Mouse (Mus musculus) kidney, postnatal 0 days (tissue): ENCODE results near the gene Mycbp2. TPM values are rescaled to one million over a fixed set of nuclear protein-coding genes. Genes with fewer than 3 reads are reported as not detected.

Experiments used
- ATAC-seq: fragments of 200-750 bp; cut with Nextera tagmentation; replicated peaks from 2 replicates; pipeline ENCODE4 v1.8.0; 2017; ENCODE audit warnings: low read depth, moderate number of reproducible peaks, moderate TSS enrichment, moderate library complexity; ENCODE audit not compliant: low FRiP score
- DNase-seq: peaks from one replicate; pipeline ENCODE4 v3.0.0-alpha.2; 2016; ENCODE audit warnings: low spot score
- H3K27ac ChIP-seq: fragments of 300-500 bp; sonication (generic); 2 replicates; pipeline ENCODE4 v1.5.1; 2014; ENCODE audit warnings: mild to moderate bottlenecking
- H3K27me3 ChIP-seq: fragments of 300-500 bp; sonication (generic); 2 replicates; pipeline ENCODE4 v1.6.1; 2014; ENCODE audit warnings: low read length, mixed read lengths; ENCODE audit not compliant: insufficient read depth
- H3K36me3 ChIP-seq: fragments of 300-500 bp; sonication (generic); 2 replicates; pipeline ENCODE4 v1.6.1; 2014; ENCODE audit warnings: low read length, mixed read lengths; ENCODE audit not compliant: insufficient read depth
- H3K4me1 ChIP-seq: fragments of 300-500 bp; sonication (generic); replicated peaks from 2 replicates; pipeline ENCODE4 v1.6.1; 2014; ENCODE audit warnings: antibody characterized with exemption, low read length, mixed read lengths; ENCODE audit not compliant: insufficient read depth
- H3K4me2 ChIP-seq: fragments of 300-500 bp; sonication (generic); 2 replicates; pipeline ENCODE4 v1.6.1; 2014; ENCODE audit warnings: mild to moderate bottlenecking, low read length, moderate library complexity, mixed read lengths
- H3K4me3 ChIP-seq: fragments of 300-500 bp; sonication (generic); replicated peaks from 2 replicates; pipeline ENCODE4 v1.5.1; 2014; ENCODE audit warnings: low read depth, low read length
- H3K9ac ChIP-seq: fragments of 300-500 bp; sonication (generic); 2 replicates; pipeline ENCODE4 v1.6.1; 2014; ENCODE audit warnings: low read depth, low read length
- H3K9me3 ChIP-seq: fragments of 300-500 bp; sonication (generic); replicated peaks from 2 replicates; pipeline ENCODE4 v1.6.1; 2016; ENCODE audit warnings: low read length, inconsistent platforms, mixed read lengths
- CTCF ChIP-seq: IDR thresholded peaks from 2 replicates; pipeline ENCODE4 v1.5.1; 2016; ENCODE audit warnings: antibody characterized with exemption, low read depth, mild to moderate bottlenecking, moderate library complexity
- WGBS: fragments of 180-500 bp; shearing (Covaris S2); extraction: QIAGEN DNeasy Blood & Tissue Kit; methylation state at CpG from one replicate; pipeline ENCODE4 v1.1.7; 2014; 5-methylcytosine and 5-hydroxymethylcytosine counted together
- polyA plus RNA-seq: library from polyadenylated mRNA; unstranded; fragments of >200 nt; fragmentation: Nextera tagmentation; extraction: Ambion mirVana; gene quantifications from 2 replicates; pipeline ENCODE4 v1.2.1, GENCODE M21; 2015

Mycbp2 gene
- polyA plus RNA-seq, 1 experiment from 2014 or later, result 19.2 TPM

- Histone ChIP-seq H3K4me3 (no peak overlapping the region), H3K36me3 (peaks cover 42% of the 10 kb centered on the region), H3K4me1 (no peaks in the 10 kb centered on the region), H3K4me2 (no peak overlapping the region), H3K9ac (no peak overlapping the region), H3K27ac (no peak overlapping the region), H3K9me3 (no peaks in the 10 kb centered on the region), H3K27me3 (no peaks in the 10 kb centered on the region)
- 67% methylated on average over 1 of the region's 1 CpGs for WGBS
- ATAC-seq (no peak), DNase-seq (no peak)
- no peak for TF ChIP-seq CTCF
These were observed 260.6 kb downstream of the Mycbp2 start for GRCm38 (mm10) chr14:103085840-103086533.

- Histone ChIP-seq H3K4me2 (no peak overlapping the region), H3K4me3 (no peak overlapping the region), H3K27ac (no peak overlapping the region), H3K4me1 (no peaks in the 10 kb centered on the region), H3K9ac (no peak overlapping the region), H3K27me3 (no peaks in the 10 kb centered on the region), H3K9me3 (no peaks in the 10 kb centered on the region), H3K36me3 (peaks cover 26% of the 10 kb centered on the region)
- ATAC-seq (no peak), DNase-seq (no peak)
- TF ChIP-seq CTCF, result no peak
- WGBS, result 89% methylated on average over 9 of the region's 9 CpGs
These were observed 267.2 kb downstream of the Mycbp2 start for GRCm38 (mm10) chr14:103079209-103079977.

DNA sequence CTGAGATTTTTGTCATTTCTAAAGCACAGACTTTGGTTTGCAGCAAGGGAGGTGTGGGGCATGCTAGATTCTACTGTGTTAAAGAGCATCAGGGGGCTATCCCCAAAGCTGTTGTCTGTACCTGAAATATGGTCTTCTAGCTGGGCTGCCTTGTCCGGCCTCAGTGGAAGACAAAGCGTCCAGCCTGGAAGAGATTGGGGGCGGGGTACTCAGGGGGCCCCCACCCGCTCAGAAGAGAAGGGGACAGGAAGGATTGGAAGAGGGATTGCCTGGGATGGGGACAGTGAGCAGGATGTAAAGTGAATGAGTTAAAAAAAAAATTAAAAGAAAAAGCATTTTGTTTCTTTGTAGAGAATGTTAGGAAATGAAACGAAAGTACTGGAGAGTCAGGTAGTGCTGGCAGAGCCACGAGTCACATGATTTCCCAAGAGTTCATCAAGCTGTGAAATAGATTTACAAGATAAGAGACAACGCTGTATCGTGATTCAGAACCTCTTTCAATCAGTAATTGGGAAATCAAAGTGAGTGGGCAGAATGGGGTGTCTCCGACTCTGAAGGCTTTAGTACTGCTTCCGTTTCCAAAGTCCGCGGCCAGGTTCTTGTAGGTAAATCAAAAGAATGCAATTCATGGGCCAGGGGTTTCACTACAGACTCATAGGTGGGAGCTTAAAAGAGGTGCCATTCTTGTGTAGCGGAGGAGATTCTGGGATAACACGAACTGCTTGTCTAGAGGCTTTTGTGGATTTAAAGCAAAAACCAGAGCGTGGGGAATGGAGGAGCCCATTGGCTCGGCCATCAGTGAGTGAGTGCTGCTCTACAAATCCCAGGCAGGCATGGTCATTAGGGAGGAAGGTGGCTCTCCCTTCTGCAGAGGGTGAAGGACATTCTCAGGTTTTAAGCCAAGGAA, 268.4 kb downstream of the Mycbp2 start:
- DNase-seq, result no peak
- H3K27me3 ChIP-seq, result no peaks in the 10 kb centered on the region
- H3K4me2 ChIP-seq, result no peak overlapping the region
- H3K36me3 ChIP-seq, result peaks cover 26% of the 10 kb centered on the region
- H3K9ac ChIP-seq, result no peak overlapping the region
- no peak overlapping the region for H3K27ac ChIP-seq
- WGBS, result 85% methylated on average over 16 of the region's 16 CpGs
- H3K4me1 ChIP-seq, result no peaks in the 10 kb centered on the region
- H3K9me3 ChIP-seq, result no peaks in the 10 kb centered on the region
- no peak for TF ChIP-seq CTCF
- ATAC-seq, result no peak
- H3K4me3 ChIP-seq, result no peak overlapping the region

DNA sequence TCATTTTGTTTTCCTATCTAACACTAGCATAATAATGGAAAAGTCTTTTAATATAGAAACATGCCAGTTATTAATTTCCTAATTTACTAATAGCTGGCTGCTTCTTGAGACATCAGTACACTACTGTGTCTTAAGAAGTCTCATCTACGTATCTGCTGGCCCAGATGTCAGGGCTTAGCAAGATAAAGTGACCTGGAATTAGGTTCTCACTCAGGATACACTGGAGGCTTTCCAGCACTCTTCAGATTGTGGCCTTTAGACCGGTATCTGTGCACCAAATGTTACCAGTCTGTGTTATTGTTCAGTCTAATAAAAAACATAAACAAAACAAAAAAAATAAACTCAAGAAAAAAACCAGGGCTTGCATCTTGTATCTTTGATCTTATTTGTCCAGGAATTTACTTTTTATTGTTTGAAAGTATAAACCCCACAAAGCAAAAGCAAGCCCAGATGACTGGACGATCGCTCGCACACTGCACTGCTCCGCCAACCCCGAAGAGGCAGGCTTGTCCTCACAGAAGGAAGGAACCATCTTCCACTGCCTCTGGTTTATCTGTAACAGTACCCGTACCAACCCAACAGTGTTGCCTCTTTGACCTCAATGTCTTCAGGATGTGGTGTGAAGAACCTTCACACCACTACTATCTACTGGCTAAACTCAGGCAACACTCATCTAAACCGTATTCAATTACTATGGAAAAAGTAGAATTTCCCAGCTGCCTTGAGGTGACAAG, 269.2 kb downstream of the Mycbp2 start:
- H3K4me2 ChIP-seq, result no peak overlapping the region
- H3K4me3 ChIP-seq, result no peak overlapping the region
- no peak overlapping the region for H3K9ac ChIP-seq
- H3K27me3 ChIP-seq, result no peaks in the 10 kb centered on the region
- DNase-seq (no peak), ATAC-seq (no peak)
- no peaks in the 10 kb centered on the region for H3K4me1 ChIP-seq
- no peak for TF ChIP-seq CTCF
- H3K27ac ChIP-seq, result no peak overlapping the region
- 89% methylated on average over 9 of the region's 9 CpGs for WGBS
- peaks cover 26% of the 10 kb centered on the region; the same call in 1 of the 2 replicates for H3K36me3 ChIP-seq
- H3K9me3 ChIP-seq, result no peaks in the 10 kb centered on the region

- Histone ChIP-seq H3K36me3 (peaks cover 27% of the 10 kb centered on the region; the same call in 1 of the 2 replicates), H3K27ac (no peak overlapping the region), H3K4me3 (no peak overlapping the region), H3K9ac (no peak overlapping the region), H3K4me1 (no peaks in the 10 kb centered on the region), H3K27me3 (no peaks in the 10 kb centered on the region), H3K9me3 (no peaks in the 10 kb centered on the region), H3K4me2 (no peak overlapping the region)
- no peak for TF ChIP-seq CTCF
- WGBS, result 87% methylated on average over 7 of the region's 7 CpGs
- DNase-seq, result no peak
- no peak for ATAC-seq
These were observed 271.4 kb downstream of the Mycbp2 start for GRCm38 (mm10) chr14:103075166-103075565.
